Mouse (Mus musculus) olfactory bulb, adult 2 months (tissue): ENCODE data around the gene Fancc. TPM values are rescaled to one million over a fixed set of nuclear protein-coding genes. Genes with fewer than 3 reads are reported as not detected.

ENCODE experiments used
- H3K27ac ChIP-seq: fragments of 200-500 bp; 2 replicates; pipeline ENCODE4 v1.5.1; 2012; ENCODE audit warnings: low read depth, low read length; ENCODE audit not compliant: insufficient read depth
- H3K4me1 ChIP-seq: fragments of 200-500 bp; 2 replicates; pipeline ENCODE4 v1.6.1; 2012; ENCODE audit warnings: low read length; ENCODE audit not compliant: control insufficient read depth, insufficient read depth
- H3K4me3 ChIP-seq: fragments of 200-500 bp; 2 replicates; pipeline ENCODE4 v1.5.1; 2012; ENCODE audit warnings: mild to moderate bottlenecking, low read depth, low read length, moderate library complexity; ENCODE audit not compliant: insufficient read depth
- CTCF ChIP-seq: fragments of 200-500 bp; IDR thresholded peaks from 2 replicates; pipeline ENCODE4 v1.5.1; 2012; ENCODE audit warnings: low read depth, mild to moderate bottlenecking, low read length, moderate library complexity; ENCODE audit not compliant: insufficient read depth
- POLR2A ChIP-seq: fragments of 200-500 bp; IDR thresholded peaks from 2 replicates; pipeline ENCODE4 v1.6.1; 2012; ENCODE audit warnings: mild to moderate bottlenecking, low read depth, low read length, moderate library complexity; ENCODE audit not compliant: insufficient read depth
- WGBS: fragments of 180-500 bp; shearing (Covaris S2); methylation state at CpG from one replicate; pipeline ENCODE4 v1.1.7; 2018; 5-methylcytosine and 5-hydroxymethylcytosine counted together
- polyA plus RNA-seq: library from polyadenylated mRNA; stranded (reverse); fragments of >200 nt; gene quantifications from 2 replicates; pipeline ENCODE4 v1.2.4, GENCODE M21; 2012; ENCODE audit warnings: low replicate concordance; ENCODE audit not compliant: missing spikeins, insufficient read depth, insufficient read length

Fancc gene
- polyA plus RNA-seq, 1 experiment = not detected

GRCm38 (mm10) chr13:63534981-63535380 is 37.9 kb upstream of the Fancc start:
- 85% methylated on average over 4 of the region's 4 CpGs for WGBS

GRCm38 (mm10) chr13:63530857-63531256 is 33.8 kb upstream of the Fancc start:
- no peak overlapping the region for H3K4me3 ChIP-seq
- WGBS = 69% methylated on average over 9 of the region's 9 CpGs

More at GRCm38 (mm10) chr13:63534981-63535380, 37.9 kb upstream of the Fancc start:
- Histone ChIP-seq H3K27ac (no peak overlapping the region), H3K4me3 (no peak overlapping the region), H3K4me1 (no peaks in the 10 kb centered on the region)
- no peak for TF ChIP-seq POLR2A
- no peak for TF ChIP-seq CTCF

GRCm38 (mm10) chr13:63530371-63530764 is 33.3 kb upstream of the Fancc start:
- H3K4me3 ChIP-seq = no peak overlapping the region
- TF ChIP-seq POLR2A = no peak
- no peak for TF ChIP-seq CTCF
- WGBS = 73% methylated on average over 3 of the region's 3 CpGs
- H3K27ac ChIP-seq = no peak overlapping the region
- H3K4me1 ChIP-seq = peaks cover 6% of the 10 kb centered on the region

More at GRCm38 (mm10) chr13:63530857-63531256, 33.8 kb upstream of the Fancc start:
- no peak for TF ChIP-seq CTCF
- TF ChIP-seq POLR2A = no peak
- Histone ChIP-seq H3K27ac (no peak overlapping the region), H3K4me1 (peaks cover 6% of the 10 kb centered on the region)

GRCm38 (mm10) chr13:63529602-63530370 is 32.7 kb upstream of the Fancc start:
- Histone ChIP-seq H3K4me1 (peaks cover 6% of the 10 kb centered on the region), H3K4me3 (no peak overlapping the region), H3K27ac (no peak overlapping the region)
- no peak for TF ChIP-seq POLR2A
- TF ChIP-seq CTCF = no peak
- 65% methylated on average over 3 of the region's 3 CpGs for WGBS

GRCm38 (mm10) chr13:63528852-63529251 is 31.8 kb upstream of the Fancc start:
- no peak overlapping the region for H3K4me3 ChIP-seq
- no peak for TF ChIP-seq POLR2A
- TF ChIP-seq CTCF = no peak
- no peak overlapping the region for H3K27ac ChIP-seq
- H3K4me1 ChIP-seq = peaks cover 6% of the 10 kb centered on the region
- 34% methylated on average over 2 of the region's 2 CpGs for WGBS

- H3K4me1 ChIP-seq = peaks cover 6% of the 10 kb centered on the region
- no peak overlapping the region for H3K27ac ChIP-seq
- no peak for TF ChIP-seq CTCF
- no peak for TF ChIP-seq POLR2A
- H3K4me3 ChIP-seq = no peak overlapping the region
- WGBS = 42% methylated on average over 5 of the region's 5 CpGs
These were observed 31.1 kb upstream of the Fancc start for GRCm38 (mm10) chr13:63528164-63528675.

- Histone ChIP-seq H3K4me3 (no peak overlapping the region), H3K27ac (no peak overlapping the region), H3K4me1 (peaks cover 6% of the 10 kb centered on the region)
- WGBS = 74% methylated on average over 11 of the region's 11 CpGs
- TF ChIP-seq CTCF (no peak), POLR2A (no peak)
These were observed 28.6 kb upstream of the Fancc start for GRCm38 (mm10) chr13:63525571-63526197.

- TF ChIP-seq CTCF = no peak
- TF ChIP-seq POLR2A = no peak
- H3K27ac ChIP-seq = no peak overlapping the region
- no peak overlapping the region for H3K4me3 ChIP-seq
- 66% methylated on average over 25 of the region's 25 CpGs for WGBS
- H3K4me1 ChIP-seq = peaks cover 6% of the 10 kb centered on the region
These were observed 27.8 kb upstream of the Fancc start for GRCm38 (mm10) chr13:63524608-63525570.

- TF ChIP-seq CTCF (no peak), POLR2A (no peak)
- no peak overlapping the region for H3K27ac ChIP-seq
- WGBS = 89% methylated on average over 2 of the region's 2 CpGs
These were observed 27.0 kb upstream of the Fancc start for GRCm38 (mm10) chr13:63524061-63524460.

More at GRCm38 (mm10) chr13:63524061-63524460, 27.0 kb upstream of the Fancc start:
- Histone ChIP-seq H3K4me1 (peaks cover 6% of the 10 kb centered on the region), H3K4me3 (no peak overlapping the region)
